Mouse (Mus musculus) forebrain, postnatal 0 days (tissue): ENCODE measurements around the gene Preb. TPM values are rescaled to one million over a fixed set of nuclear protein-coding genes. Genes with fewer than 3 reads are reported as not detected.

Experiments
- ATAC-seq: fragments of 200-750 bp; cut with Nextera tagmentation; 2 replicates; pipeline ENCODE4 v1.8.0; 2017; ENCODE audit warnings: mild to moderate bottlenecking, moderate library complexity
- DNase-seq: peaks from one replicate; pipeline ENCODE4 v3.0.0-alpha.2; 2015
- H3K27ac ChIP-seq: fragments of 300-500 bp; sonication (generic); 2 replicates; pipeline ENCODE4 v1.5.1; 2014; ENCODE audit warnings: low read depth, mild to moderate bottlenecking, antibody characterized with exemption, low read length, moderate library complexity, mixed read lengths
- H3K27me3 ChIP-seq: fragments of 300-500 bp; sonication (generic); 2 replicates; pipeline ENCODE4 v1.6.1; 2014; ENCODE audit warnings: mild to moderate bottlenecking, low read length, mixed read lengths; ENCODE audit not compliant: insufficient read depth
- H3K36me3 ChIP-seq: fragments of 300-500 bp; sonication (generic); 2 replicates; pipeline ENCODE4 v1.6.1; 2014; ENCODE audit warnings: mild to moderate bottlenecking, moderate library complexity; ENCODE audit not compliant: insufficient read depth
- H3K4me1 ChIP-seq: fragments of 300-500 bp; sonication (generic); 2 replicates; pipeline ENCODE4 v1.6.1; 2014; ENCODE audit warnings: antibody characterized with exemption; ENCODE audit not compliant: insufficient read depth
- H3K4me2 ChIP-seq: fragments of 300-500 bp; sonication (generic); 2 replicates; pipeline ENCODE4 v1.6.1; 2014; ENCODE audit warnings: low read depth, mild to moderate bottlenecking, moderate library complexity
- H3K4me3 ChIP-seq: fragments of 300-500 bp; sonication (generic); 2 replicates; pipeline ENCODE4 v1.5.1; 2014; ENCODE audit warnings: low read depth, low read length, mixed read lengths
- H3K9ac ChIP-seq: fragments of 300-500 bp; sonication (generic); 2 replicates; pipeline ENCODE4 v1.6.1; 2014; ENCODE audit warnings: mild to moderate bottlenecking
- H3K9me3 ChIP-seq: fragments of 300-500 bp; sonication (generic); 2 replicates; pipeline ENCODE4 v1.6.1; 2016; ENCODE audit warnings: low read length
- CTCF ChIP-seq: sonication (generic); IDR thresholded peaks from 2 replicates; pipeline ENCODE4 v1.5.1; 2016; ENCODE audit warnings: antibody characterized with exemption, control low read depth, low read depth
- WGBS: fragments of 180-500 bp; shearing (Covaris S2); extraction: QIAGEN DNeasy Blood & Tissue Kit; methylation state at CpG from one replicate; pipeline ENCODE4 v1.1.7; 2014; 5-methylcytosine and 5-hydroxymethylcytosine counted together
- polyA plus RNA-seq: library from polyadenylated mRNA; unstranded; fragments of >200 nt; fragmentation: Nextera tagmentation; extraction: Ambion mirVana; gene quantifications from 2 replicates; pipeline ENCODE4 v1.2.1, GENCODE M21; 2015
- total RNA-seq: library from RNA; depleted of rRNA; stranded (reverse); fragments of >200 nt; gene quantifications from 2 replicates; pipeline ENCODE4 v1.2.3, GENCODE M21; 2014

The Preb gene
- total and polyA plus RNA-seq, 2 experiments from 2014 or later = 42.7 to 77.0 TPM

DNA sequence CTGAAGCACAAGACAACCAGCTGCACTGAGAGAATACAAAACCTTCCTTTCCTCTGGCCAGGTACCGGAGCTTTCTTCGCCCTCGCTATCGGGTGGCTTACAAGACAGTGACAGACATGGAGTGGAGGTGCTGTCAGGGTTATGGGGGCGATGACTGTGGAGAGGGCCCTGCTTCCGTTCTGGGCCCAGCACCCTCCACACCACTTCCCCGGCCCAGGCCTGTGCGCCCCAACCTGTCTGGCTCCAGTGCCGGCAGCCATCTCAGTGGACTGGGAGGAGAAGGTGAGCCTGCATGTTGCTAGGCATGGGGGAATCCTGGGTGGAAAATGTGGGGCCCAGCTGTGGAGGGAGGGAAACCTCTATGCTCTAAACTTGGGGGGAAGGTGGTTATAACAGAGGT lies 44.7 kb downstream of the Preb start:
- Histone ChIP-seq H3K4me1 (no peaks in the 10 kb centered on the region), H3K9me3 (no peaks in the 10 kb centered on the region), H3K27ac (peak overlapping the region; percentile 21; the same call in 1 of the 2 replicates), H3K9ac (peak overlapping the region; percentile 15; the same call in 1 of the 2 replicates), H3K4me3 (no peak overlapping the region), H3K36me3 (no peaks in the 10 kb centered on the region), H3K27me3 (no peaks in the 10 kb centered on the region), H3K4me2 (no peak overlapping the region)
- ATAC-seq (peak; percentile 7; the same call in 1 of the 2 replicates), DNase-seq (no peak)
- TF ChIP-seq CTCF = no peak
- 71% methylated on average over 9 of the region's 9 CpGs for WGBS

DNA sequence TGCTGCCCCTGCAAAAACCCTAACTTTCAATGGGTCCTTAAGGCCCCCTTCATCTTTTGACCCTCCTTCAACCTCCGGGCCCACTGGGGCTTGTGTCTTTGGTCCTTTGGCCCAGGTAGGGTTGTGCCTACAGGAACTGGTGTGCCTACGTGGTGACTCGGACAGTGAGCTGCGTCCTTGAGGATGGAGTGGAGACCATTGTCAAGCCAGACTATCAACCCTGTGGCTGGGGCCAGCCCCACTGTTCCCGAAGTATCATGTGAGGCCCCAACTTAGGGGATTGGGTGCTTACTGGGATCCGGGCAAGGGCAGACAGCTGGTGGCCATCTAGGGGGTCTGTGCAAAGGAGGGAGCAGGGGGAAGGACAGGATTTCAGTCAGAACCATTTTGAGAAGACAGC lies 45.3 kb downstream of the Preb start:
- no peaks in the 10 kb centered on the region for H3K36me3 ChIP-seq
- no peak for DNase-seq
- H3K4me3 ChIP-seq = no peak overlapping the region
- H3K4me1 ChIP-seq = no peaks in the 10 kb centered on the region
- TF ChIP-seq CTCF = no peak
- H3K4me2 ChIP-seq = no peak overlapping the region
- no peak overlapping the region for H3K27ac ChIP-seq
- 86% methylated on average over 6 of the region's 6 CpGs for WGBS
- no peak overlapping the region for H3K9ac ChIP-seq
- no peaks in the 10 kb centered on the region for H3K27me3 ChIP-seq
- ATAC-seq = no peak
- no peaks in the 10 kb centered on the region for H3K9me3 ChIP-seq

DNA sequence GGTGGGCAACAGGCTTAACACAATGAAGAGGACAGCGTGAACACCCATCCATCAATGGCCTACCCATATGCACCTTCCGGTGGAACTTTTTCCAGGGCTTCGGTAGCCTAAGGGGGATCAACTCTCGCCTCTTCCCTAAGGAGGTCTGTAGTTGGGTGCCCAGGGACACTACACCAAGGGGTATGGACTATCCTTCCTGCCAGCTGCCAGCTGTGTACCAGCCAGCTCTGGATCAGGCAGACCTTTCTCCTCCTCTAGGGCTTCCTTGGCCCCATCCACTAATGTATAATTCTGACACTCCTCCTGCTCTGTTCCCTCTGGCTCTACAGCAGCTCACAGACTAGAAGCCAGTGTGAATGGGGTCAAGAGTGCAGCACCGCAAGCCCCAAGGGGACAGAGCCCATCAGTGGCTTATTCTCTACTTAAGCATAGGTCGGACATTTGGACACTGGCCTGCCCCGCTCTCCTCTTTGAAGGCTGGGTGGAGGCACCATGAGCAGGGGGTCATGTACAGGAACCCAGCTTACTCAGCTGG lies 46.0 kb downstream of the Preb start:
- Histone ChIP-seq H3K36me3 (no peaks in the 10 kb centered on the region), H3K4me2 (no peak overlapping the region), H3K4me3 (no peak overlapping the region), H3K27ac (no peak overlapping the region), H3K9ac (no peak overlapping the region), H3K4me1 (no peaks in the 10 kb centered on the region), H3K27me3 (no peaks in the 10 kb centered on the region), H3K9me3 (no peaks in the 10 kb centered on the region)
- no peak for TF ChIP-seq CTCF
- 86% methylated on average over 7 of the region's 7 CpGs for WGBS
- no peak for ATAC-seq
- DNase-seq = no peak

DNA sequence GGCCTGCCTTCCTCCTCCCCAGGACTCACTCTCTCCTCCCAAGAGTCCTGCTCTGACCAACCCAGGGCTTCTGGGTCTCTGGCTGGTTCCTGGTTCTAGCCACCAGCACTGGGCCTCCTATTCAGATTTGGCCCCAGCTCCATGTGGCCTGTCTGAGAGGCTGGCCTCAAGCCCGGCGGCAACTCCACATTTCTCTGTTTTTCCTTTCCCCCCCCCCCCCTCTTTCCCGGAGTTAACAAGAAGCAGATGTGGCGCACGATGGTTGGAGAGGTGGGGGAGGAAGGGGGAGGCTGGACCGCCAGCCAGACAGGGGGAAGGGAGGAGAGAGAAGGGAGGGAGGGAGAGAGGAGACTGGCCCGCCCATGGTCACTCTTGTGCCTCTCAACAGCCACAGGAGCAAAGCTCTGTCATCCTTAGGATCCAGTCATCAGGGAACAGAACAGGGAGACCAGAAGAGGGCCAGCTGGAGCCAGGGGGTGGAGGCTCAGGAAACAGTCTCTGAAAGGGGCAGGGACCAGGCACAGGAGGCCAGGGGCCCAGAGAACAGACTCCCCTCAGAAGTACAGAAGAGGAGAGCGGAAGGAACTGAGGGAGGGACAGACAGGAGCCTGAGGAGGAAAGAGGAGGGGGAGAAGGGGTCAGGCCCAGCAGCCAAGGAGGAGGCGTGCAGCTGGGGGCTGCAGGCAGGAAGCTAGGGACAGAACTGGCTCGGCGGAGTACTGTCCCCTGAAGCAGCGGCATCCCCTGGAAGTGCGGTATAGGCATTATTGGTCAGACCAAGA lies 46.9 kb downstream of the Preb start, which contains the start of gene Emilin1:
Gene Emilin1, plus strand, starts transcription at position 343 of the 782 bp plus-strand sequence.
- Histone ChIP-seq H3K4me3 (no peak within 1 kb of the TSS), H3K27ac (peak within 1 kb of the TSS; percentile 6; the same call in 1 of the 2 replicates), H3K4me1 (peaks cover 1% of the 10 kb centered on the region), H3K27me3 (no peaks in the 10 kb centered on the region), H3K4me2 (no peak within 1 kb of the TSS), H3K9me3 (no peaks in the 10 kb centered on the region), H3K9ac (no peak within 1 kb of the TSS), H3K36me3 (no peaks in the 10 kb centered on the region)
- no peak for DNase-seq
- 33% methylated on average over 13 of the region's 13 CpGs for WGBS
- no peak for TF ChIP-seq CTCF
- ATAC-seq = no peak

DNA sequence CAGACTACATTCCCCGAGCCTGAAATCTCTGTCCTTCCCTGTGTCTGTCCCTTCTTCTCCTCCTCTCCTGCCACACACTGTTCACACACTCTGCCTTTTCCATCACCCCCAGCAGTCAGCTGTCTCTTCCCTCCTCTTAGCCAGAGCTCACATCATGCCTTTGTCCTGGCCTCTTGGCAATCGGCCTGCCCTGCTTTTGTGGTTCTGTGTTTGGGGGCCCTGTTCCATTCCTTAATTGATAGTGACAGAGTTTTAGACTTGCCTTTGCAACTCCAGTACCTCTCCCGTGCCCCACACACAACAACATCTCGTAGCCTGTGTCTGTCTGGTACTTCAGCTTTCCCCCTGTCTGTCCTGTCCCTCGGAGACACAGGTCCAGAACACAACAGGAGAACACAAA lies 48.0 kb downstream of the Preb start:
- Histone ChIP-seq H3K9ac (no peak overlapping the region), H3K4me2 (no peak overlapping the region), H3K36me3 (no peaks in the 10 kb centered on the region), H3K27me3 (no peaks in the 10 kb centered on the region), H3K4me3 (no peak overlapping the region), H3K4me1 (peaks cover 6% of the 10 kb centered on the region), H3K9me3 (no peaks in the 10 kb centered on the region), H3K27ac (no peak overlapping the region)
- no peak for TF ChIP-seq CTCF
- ATAC-seq = no peak
- DNase-seq = no peak
- 36% methylated on average over 5 of the region's 5 CpGs for WGBS

DNA sequence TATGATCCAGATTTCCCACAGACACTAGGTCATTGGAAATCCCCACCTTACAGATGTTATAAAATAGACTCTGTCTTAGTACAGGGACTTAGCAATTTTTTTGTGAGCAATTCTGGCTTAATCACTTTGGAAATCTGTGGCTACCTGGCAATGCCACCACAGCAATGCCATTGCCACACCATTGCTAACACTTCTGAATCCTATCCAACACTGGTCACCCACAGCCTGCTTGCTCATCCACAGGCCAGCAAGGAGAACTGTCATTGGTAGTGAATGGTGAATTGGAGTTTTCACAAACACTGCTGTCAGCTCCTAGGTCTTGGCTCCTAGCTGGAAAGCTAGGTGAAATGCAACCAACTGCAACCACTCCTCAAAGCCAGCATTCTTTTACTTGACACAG lies 49.7 kb downstream of the Preb start:
- TF ChIP-seq CTCF = no peak
- Histone ChIP-seq H3K4me1 (peaks cover 10% of the 10 kb centered on the region), H3K36me3 (peaks cover 8% of the 10 kb centered on the region), H3K27me3 (no peaks in the 10 kb centered on the region), H3K4me2 (no peak overlapping the region), H3K27ac (no peak overlapping the region), H3K9me3 (no peaks in the 10 kb centered on the region), H3K9ac (no peak overlapping the region), H3K4me3 (no peak overlapping the region)
- no peak for DNase-seq
- no peak for ATAC-seq

GRCm38 (mm10) chr5:30909863-30910262 lies 50.3 kb downstream of the Preb start:
- H3K4me2 ChIP-seq = no peak overlapping the region
- ATAC-seq (no peak), DNase-seq (no peak)
- no peak overlapping the region for H3K27ac ChIP-seq
- no peak for TF ChIP-seq CTCF
- 85% methylated on average over 7 of the region's 7 CpGs for WGBS
- no peaks in the 10 kb centered on the region for H3K9me3 ChIP-seq
- H3K9ac ChIP-seq = no peak overlapping the region
- peaks cover 14% of the 10 kb centered on the region for H3K36me3 ChIP-seq
- H3K4me1 ChIP-seq = peaks cover 10% of the 10 kb centered on the region
- no peaks in the 10 kb centered on the region for H3K27me3 ChIP-seq
- no peak overlapping the region for H3K4me3 ChIP-seq
